Mouse (Mus musculus) brain, embryonic 14.5 days (tissue): Measurements from ENCODE around the gene Il10.

ENCODE experiments used
- CTCF ChIP-seq: fragments of 200-500 bp; IDR thresholded peaks from 2 replicates; pipeline ENCODE4 v1.5.1; 2012; ENCODE audit warnings: inconsistent platforms, mild to moderate bottlenecking, moderate library complexity, borderline replicate concordance; ENCODE audit not compliant: insufficient read depth, insufficient read length; ENCODE audit errors: extremely low read depth
- POLR2A ChIP-seq: fragments of 200-500 bp; IDR thresholded peaks from 2 replicates; pipeline ENCODE4 v1.6.1; 2012; ENCODE audit warnings: mild to moderate bottlenecking, inconsistent platforms, borderline replicate concordance; ENCODE audit not compliant: poor library complexity, insufficient read depth, insufficient read length, severe bottlenecking; ENCODE audit errors: extremely low read depth

GRCm38 (mm10) chr1:131029215-131029614, 9.6 kb downstream of the Il10 start:
- TF ChIP-seq CTCF (no peak), POLR2A (no peak)
